Mouse (Mus musculus) heart, embryonic 14.5 days (tissue): Measurements from ENCODE around the gene Ndufs7. TPM values are rescaled to one million over a fixed set of nuclear protein-coding genes. Genes with fewer than 3 reads are reported as not detected.

Source experiments
- ATAC-seq: fragments of 200-750 bp; cut with Nextera tagmentation; 2 replicates; pipeline ENCODE4 v1.8.0; 2017; ENCODE audit warnings: low read depth, moderate TSS enrichment; ENCODE audit not compliant: insufficient number of reproducible peaks, insufficient read depth, low FRiP score
- H3K27ac ChIP-seq, 2 experiments: fragments of 200-500 bp in 1 of 2; fragments of 300-500 bp in 1 of 2; sonication (generic) in 1 of 2; replicated peaks in 1 of 2; 2 replicates each; pipeline ENCODE4 v1.5.1; 2012 to 2014; ENCODE audit warnings: low read depth in 2 of 2, low read length in 2 of 2, control low read depth in 1 of 2, mild to moderate bottlenecking in 1 of 2, mixed read lengths in 1 of 2; ENCODE audit not compliant: control insufficient read depth in 1 of 2, insufficient read depth in 1 of 2
- H3K27me3 ChIP-seq: fragments of 300-500 bp; sonication (generic); 2 replicates; pipeline ENCODE4 v1.6.1; 2014; ENCODE audit warnings: mild to moderate bottlenecking, low read length, control low read depth; ENCODE audit not compliant: control insufficient read depth, insufficient read depth
- H3K36me3 ChIP-seq: fragments of 300-500 bp; sonication (generic); 2 replicates; pipeline ENCODE4 v1.6.1; 2014; ENCODE audit warnings: mild to moderate bottlenecking, control low read depth, low read length, mixed read lengths; ENCODE audit not compliant: control insufficient read depth, insufficient read depth
- H3K4me1 ChIP-seq, 2 experiments: fragments of 200-500 bp in 1 of 2; fragments of 300-500 bp in 1 of 2; sonication (generic) in 1 of 2; 2 replicates each; pipeline ENCODE4 v1.6.1; 2012 to 2014; ENCODE audit warnings: low read length in 2 of 2, control low read depth in 1 of 2, mixed read lengths in 1 of 2; ENCODE audit not compliant: control insufficient read depth in 2 of 2, insufficient read depth in 2 of 2
- H3K4me2 ChIP-seq: fragments of 300-500 bp; sonication (generic); 2 replicates; pipeline ENCODE4 v1.6.1; 2014; ENCODE audit warnings: mild to moderate bottlenecking, low read length
- H3K4me3 ChIP-seq, 2 experiments: fragments of 200-500 bp in 1 of 2; fragments of 300-500 bp in 1 of 2; sonication (generic) in 1 of 2; 2 replicates each; pipeline ENCODE4 v1.5.1; 2012 to 2014; ENCODE audit warnings: low read length in 2 of 2, mild to moderate bottlenecking in 2 of 2, control low read depth in 1 of 2, low read depth in 1 of 2, moderate library complexity in 1 of 2; ENCODE audit not compliant: control insufficient read depth in 1 of 2, insufficient read depth in 1 of 2
- H3K9ac ChIP-seq: fragments of 300-500 bp; sonication (generic); 2 replicates; pipeline ENCODE4 v1.6.1; 2014; ENCODE audit warnings: mild to moderate bottlenecking, low read length
- H3K9me3 ChIP-seq: fragments of 300-500 bp; sonication (generic); 2 replicates; pipeline ENCODE4 v1.6.1; 2016; ENCODE audit warnings: low read length, control low read depth; ENCODE audit not compliant: control insufficient read depth
- WGBS: fragments of 180-500 bp; shearing (Covaris S2); extraction: QIAGEN DNeasy Blood & Tissue Kit; methylation state at CpG from one replicate; pipeline ENCODE4 v1.1.7; 2014; 5-methylcytosine and 5-hydroxymethylcytosine counted together
- polyA plus RNA-seq: library from polyadenylated mRNA; unstranded; fragments of >200 nt; fragmentation: Nextera tagmentation; extraction: Ambion mirVana; gene quantifications from 2 replicates; pipeline ENCODE4 v1.2.1, GENCODE M21; 2014

Ndufs7 gene
- polyA plus RNA-seq, 1 experiment from 2014 or later = 734 TPM

- Histone ChIP-seq H3K9me3 (no peaks in the 10 kb centered on the region), H3K36me3 (peaks cover 53% of the 10 kb centered on the region), H3K4me1 (peaks cover 8 to 17% of the 10 kb centered on the region in 2 experiments), H3K4me3 (no peak overlapping the region), H3K4me2 (no peak overlapping the region), H3K27ac (no peak overlapping the region), H3K9ac (no peak overlapping the region), H3K27me3 (no peaks in the 10 kb centered on the region)
- ATAC-seq = no peak
Measured at GRCm38 (mm10) chr10:80252011-80252410, 3.1 kb downstream of the Ndufs7 start.

- H3K9ac ChIP-seq = no peak overlapping the region
- WGBS = 84% methylated on average over 11 of the region's 11 CpGs
- no peak overlapping the region for H3K27ac ChIP-seq
- H3K36me3 ChIP-seq = peaks cover 60% of the 10 kb centered on the region
- H3K4me2 ChIP-seq = no peak overlapping the region
- H3K9me3 ChIP-seq = no peaks in the 10 kb centered on the region
- peaks cover 8 to 17% of the 10 kb centered on the region in 2 experiments for H3K4me1 ChIP-seq
- ATAC-seq = no peak
- H3K27me3 ChIP-seq = no peaks in the 10 kb centered on the region
- no peak overlapping the region for H3K4me3 ChIP-seq
Measured at GRCm38 (mm10) chr10:80252493-80253274, 3.8 kb downstream of the Ndufs7 start.

GRCm38 (mm10) chr10:80253551-80253950 lies 4.6 kb downstream of the Ndufs7 start:
- ATAC-seq = no peak
- H3K36me3 ChIP-seq = peaks cover 69% of the 10 kb centered on the region

GRCm38 (mm10) chr10:80254331-80255297 lies 5.7 kb downstream of the Ndufs7 start:
- Histone ChIP-seq H3K4me3 (no peak overlapping the region), H3K9ac (no peak overlapping the region), H3K4me1 (peaks cover 13 to 28% of the 10 kb centered on the region in 2 experiments), H3K9me3 (no peaks in the 10 kb centered on the region), H3K4me2 (no peak overlapping the region), H3K27ac (no peak overlapping the region), H3K36me3 (peaks cover 77% of the 10 kb centered on the region), H3K27me3 (no peaks in the 10 kb centered on the region)
- WGBS = 93% methylated on average over 26 of the region's 26 CpGs
- no peak for ATAC-seq

More at GRCm38 (mm10) chr10:80253551-80253950, 4.6 kb downstream of the Ndufs7 start:
- Histone ChIP-seq H3K9me3 (no peaks in the 10 kb centered on the region), H3K4me3 (no peak overlapping the region), H3K4me2 (no peak overlapping the region), H3K9ac (no peak overlapping the region), H3K4me1 (peaks cover 8 to 17% of the 10 kb centered on the region in 2 experiments), H3K27me3 (no peaks in the 10 kb centered on the region), H3K27ac (no peak overlapping the region)
- 76% methylated on average over 6 of the region's 6 CpGs for WGBS

GRCm38 (mm10) chr10:80255881-80256535 lies 7.1 kb downstream of the Ndufs7 start:
- Histone ChIP-seq H3K9me3 (no peaks in the 10 kb centered on the region), H3K4me1 (peaks cover 15 to 25% of the 10 kb centered on the region in 2 experiments), H3K9ac (no peak overlapping the region), H3K4me2 (no peak overlapping the region), H3K27me3 (no peaks in the 10 kb centered on the region), H3K27ac (no peak overlapping the region), H3K36me3 (peaks cover 76% of the 10 kb centered on the region), H3K4me3 (no peak overlapping the region)
- no peak for ATAC-seq
- 89% methylated on average over 5 of the region's 5 CpGs for WGBS

GRCm38 (mm10) chr10:80257936-80258335 lies 9.0 kb downstream of the Ndufs7 start:
- ATAC-seq = no peak
- no peak overlapping the region for H3K27ac ChIP-seq
- H3K36me3 ChIP-seq = peaks cover 63% of the 10 kb centered on the region
- no peak overlapping the region for H3K4me2 ChIP-seq
- 63% methylated on average over 2 of the region's 2 CpGs for WGBS
- peaks cover 19 to 32% of the 10 kb centered on the region in 2 experiments for H3K4me1 ChIP-seq
- H3K9ac ChIP-seq = no peak overlapping the region
- no peak overlapping the region for H3K4me3 ChIP-seq
- H3K9me3 ChIP-seq = no peaks in the 10 kb centered on the region
- no peaks in the 10 kb centered on the region for H3K27me3 ChIP-seq

GRCm38 (mm10) chr10:80258752-80259462 lies 10.0 kb downstream of the Ndufs7 start:
- Histone ChIP-seq H3K27me3 (no peaks in the 10 kb centered on the region), H3K9ac (peak overlapping the region; percentile 82), H3K4me3 (no peak overlapping the region), H3K36me3 (peaks cover 54% of the 10 kb centered on the region), H3K27ac (no peak overlapping the region), H3K4me2 (peak overlapping the region; percentile 95), H3K9me3 (no peaks in the 10 kb centered on the region), H3K4me1 (peaks cover 19 to 32% of the 10 kb centered on the region in 2 experiments)
- WGBS = 84% methylated on average over 14 of the region's 14 CpGs
- ATAC-seq = no peak
